Mouse (Mus musculus) heart, adult 2 months (tissue): Measurements from ENCODE around the gene Eln.

Experiments used
- CTCF ChIP-seq: fragments of 200-600 bp; IDR thresholded peaks from 2 replicates; pipeline ENCODE4 v1.8.1; 2022; ENCODE audit warnings: antibody characterized with exemption, mild to moderate bottlenecking, moderate library complexity
- EP300 ChIP-seq: fragments of 200-500 bp; IDR thresholded peaks from 2 replicates; pipeline ENCODE4 v1.6.1; 2011; ENCODE audit warnings: low read depth, low read length, control low read depth; ENCODE audit not compliant: insufficient read depth
- POLR2A ChIP-seq: fragments of 200-500 bp; IDR thresholded peaks from 2 replicates; pipeline ENCODE4 v1.6.1; 2011; ENCODE audit warnings: mild to moderate bottlenecking, low read depth, low read length, control low read depth; ENCODE audit not compliant: insufficient read depth

GRCm38 (mm10) chr5:134788237-134788636 is 41.1 kb upstream of the Eln start:
- TF ChIP-seq EP300 = no peak
- TF ChIP-seq CTCF = no peak
- no peak for TF ChIP-seq POLR2A
